18 mouse cellular contexts compared by ENCODE assay signal in genomic region chr13:95637737-95638136, GRCm38 (mm10). TPM values are rescaled to one million over a fixed set of nuclear protein-coding genes. Genes with fewer than 3 reads are reported as not detected.
DNase-seq lines count a peak whose midpoint lies in the region; ATAC-seq and TF ChIP-seq lines count a peak whose summit lies in the region.
"Had no signal": no experiment of that assay in that cellular context is flagged by ENCODE, and none has a peak within 500 bp of the region (broad histone marks: within the 10 kb centered on the region; RNA-seq: fewer than 3 reads in every experiment).

No protein-coding gene starts in this region.

- intact Hi-C loops in heart, postnatal 36 days (cut with DNase I): no loop called here

- peak overlapping the region; percentile 84; the same call in 1 of the 2 replicates for H3K27ac ChIP-seq in heart, embryonic 15.5 days
- H3K27ac ChIP-seq in liver, embryonic 11.5 days (ENCODE audit: low read depth, low read length): peak overlapping the region; percentile 69
- no peak overlapping the region for H3K27ac ChIP-seq in liver, postnatal 0 days (ENCODE audit: low read depth)
- H3K27ac ChIP-seq in neural tube, embryonic 13.5 days (replicated peaks): peak overlapping the region; percentile 67; the same call in 1 of the 2 replicates
- no peak overlapping the region for H3K27ac ChIP-seq in neural tube, embryonic 15.5 days (replicated peaks)
- no peak overlapping the region for H3K27ac ChIP-seq in liver, embryonic 16.5 days (ENCODE audit: low read length)
- no peak overlapping the region for H3K27ac ChIP-seq in forebrain, embryonic 15.5 days (replicated peaks)
- H3K27ac ChIP-seq: midbrain, embryonic 15.5 days had no signal

- no peak overlapping the region for H3K9ac ChIP-seq in heart, embryonic 15.5 days
- no peak overlapping the region for H3K9ac ChIP-seq in liver, embryonic 11.5 days (ENCODE audit: low read depth, low read length)
- H3K9ac ChIP-seq in liver, postnatal 0 days (replicated peaks): no peak overlapping the region
- no peak overlapping the region for H3K9ac ChIP-seq in neural tube, embryonic 13.5 days
- H3K9ac ChIP-seq in neural tube, embryonic 15.5 days (replicated peaks): no peak overlapping the region
- no peak overlapping the region for H3K9ac ChIP-seq in liver, embryonic 16.5 days (ENCODE audit: low read depth, low read length)
- no peak overlapping the region for H3K9ac ChIP-seq in forebrain, embryonic 15.5 days (replicated peaks)
- H3K9ac ChIP-seq: forebrain, embryonic 13.5 days; midbrain, embryonic 15.5 days; stomach, embryonic 15.5 days had no signal

- H3K4me3 ChIP-seq in heart, embryonic 15.5 days: no peak overlapping the region
- no peak overlapping the region for H3K4me3 ChIP-seq in liver, embryonic 11.5 days (ENCODE audit: low read depth, low read length)
- H3K4me3 ChIP-seq in liver, postnatal 0 days (ENCODE audit: low read depth, low read length): no peak overlapping the region
- no peak overlapping the region for H3K4me3 ChIP-seq in neural tube, embryonic 13.5 days
- H3K4me3 ChIP-seq in neural tube, embryonic 15.5 days (replicated peaks): no peak overlapping the region
- H3K4me3 ChIP-seq in liver, embryonic 16.5 days (ENCODE audit: low read depth, low read length): no peak overlapping the region
- no peak overlapping the region for H3K4me3 ChIP-seq in forebrain, embryonic 15.5 days
- H3K4me3 ChIP-seq: forebrain, embryonic 13.5 days; midbrain, embryonic 15.5 days; stomach, embryonic 15.5 days had no signal

- no peak for ATAC-seq in heart, embryonic 15.5 days (replicated peaks; ENCODE audit: insufficient number of reproducible peaks, insufficient read depth, low FRiP score, low read depth)
- ATAC-seq in liver, embryonic 11.5 days (replicated peaks; ENCODE audit: low FRiP score): no peak
- ATAC-seq in liver, postnatal 0 days: no peak
- no peak for ATAC-seq in neural tube, embryonic 13.5 days (ENCODE audit: low read depth)
- ATAC-seq in neural tube, embryonic 15.5 days (ENCODE audit: low FRiP score): no peak
- ATAC-seq in liver, embryonic 16.5 days (ENCODE audit: low read depth): peak; percentile 35
- no peak for ATAC-seq in forebrain, embryonic 15.5 days (replicated peaks)
- ATAC-seq: forebrain, embryonic 13.5 days; midbrain, embryonic 15.5 days had no signal

- WGBS in heart, embryonic 15.5 days: 71% methylated on average over 10 of the region's 10 CpGs
- WGBS in liver, embryonic 11.5 days: 64% methylated on average over 10 of the region's 10 CpGs
- 74% methylated on average over 10 of the region's 10 CpGs for WGBS in liver, postnatal 0 days (ENCODE audit: insufficient replicate concordance)
- 66% methylated on average over 10 of the region's 10 CpGs for WGBS in neural tube, embryonic 13.5 days
- WGBS in neural tube, embryonic 15.5 days: 61% methylated on average over 10 of the region's 10 CpGs
- 60% methylated on average over 10 of the region's 10 CpGs for WGBS in liver, embryonic 16.5 days (ENCODE audit: insufficient replicate concordance)
- 89% methylated on average over 10 of the region's 10 CpGs for WGBS in forebrain, embryonic 15.5 days

- DNase-seq in heart, postnatal 36 days: no peak
- DNase-seq in liver, embryonic 11.5 days (ENCODE audit: low spot score): no peak
- DNase-seq in liver, postnatal 0 days: no peak
- DNase-seq: adrenal gland, adult 2 months; cerebellum, adult 2 months; gastrocnemius, postnatal 14 days; heart, postnatal 14 days; kidney, adult 18-20 months; kidney, postnatal 36 days; lung, adult 18-20 months had no signal

- H3K9me3 ChIP-seq in heart, embryonic 15.5 days (replicated peaks): no peaks in the 10 kb centered on the region
- H3K9me3 ChIP-seq in liver, embryonic 11.5 days (ENCODE audit: control insufficient read depth, low read length): no peaks in the 10 kb centered on the region
- H3K9me3 ChIP-seq in liver, postnatal 0 days (ENCODE audit: low read length): no peaks in the 10 kb centered on the region
- H3K9me3 ChIP-seq in neural tube, embryonic 13.5 days: no peaks in the 10 kb centered on the region
- no peaks in the 10 kb centered on the region for H3K9me3 ChIP-seq in neural tube, embryonic 15.5 days (replicated peaks)
- no peaks in the 10 kb centered on the region for H3K9me3 ChIP-seq in liver, embryonic 16.5 days (replicated peaks; ENCODE audit: control insufficient read depth, low read length)
- H3K9me3 ChIP-seq in forebrain, embryonic 15.5 days: no peaks in the 10 kb centered on the region
- H3K9me3 ChIP-seq: forebrain, embryonic 13.5 days; midbrain, embryonic 15.5 days; stomach, embryonic 15.5 days had no signal

- peaks cover 36% of the 10 kb centered on the region for H3K4me1 ChIP-seq in heart, embryonic 15.5 days (replicated peaks)
- H3K4me1 ChIP-seq in liver, embryonic 11.5 days (replicated peaks; ENCODE audit: control insufficient read depth, insufficient read depth, low read length): peaks cover 24% of the 10 kb centered on the region
- H3K4me1 ChIP-seq in liver, postnatal 0 days (ENCODE audit: insufficient read depth): peaks cover 2% of the 10 kb centered on the region; the same call in 1 of the 2 replicates
- peaks cover 24% of the 10 kb centered on the region for H3K4me1 ChIP-seq in neural tube, embryonic 13.5 days (replicated peaks)
- H3K4me1 ChIP-seq in neural tube, embryonic 15.5 days: peaks cover 20% of the 10 kb centered on the region
- peaks cover 6% of the 10 kb centered on the region for H3K4me1 ChIP-seq in liver, embryonic 16.5 days (ENCODE audit: control insufficient read depth, low read depth, low read length)
- peaks cover 13% of the 10 kb centered on the region for H3K4me1 ChIP-seq in forebrain, embryonic 15.5 days

- H3K4me2 ChIP-seq in heart, embryonic 15.5 days: no peak overlapping the region
- no peak overlapping the region for H3K4me2 ChIP-seq in liver, embryonic 11.5 days
- H3K4me2 ChIP-seq in liver, postnatal 0 days (ENCODE audit: low read depth, low read length): no peak overlapping the region
- no peak overlapping the region for H3K4me2 ChIP-seq in neural tube, embryonic 13.5 days
- no peak overlapping the region for H3K4me2 ChIP-seq in neural tube, embryonic 15.5 days
- no peak overlapping the region for H3K4me2 ChIP-seq in liver, embryonic 16.5 days (ENCODE audit: low read depth, low read length)
- no peak overlapping the region for H3K4me2 ChIP-seq in forebrain, embryonic 15.5 days (replicated peaks)
- H3K4me2 ChIP-seq: forebrain, embryonic 13.5 days; midbrain, embryonic 15.5 days; stomach, embryonic 15.5 days had no signal

- H3K36me3 ChIP-seq in heart, embryonic 15.5 days: no peaks in the 10 kb centered on the region
- H3K36me3 ChIP-seq in liver, embryonic 11.5 days (ENCODE audit: control insufficient read depth, insufficient read depth, low read length): peaks cover 2% of the 10 kb centered on the region; the same call in 1 of the 2 replicates
- H3K36me3 ChIP-seq in liver, postnatal 0 days (replicated peaks; ENCODE audit: insufficient read depth, low read length): peaks cover 40% of the 10 kb centered on the region
- no peaks in the 10 kb centered on the region for H3K36me3 ChIP-seq in neural tube, embryonic 13.5 days
- no peaks in the 10 kb centered on the region for H3K36me3 ChIP-seq in neural tube, embryonic 15.5 days
- H3K36me3 ChIP-seq in liver, embryonic 16.5 days (ENCODE audit: control insufficient read depth, insufficient read depth): peaks cover 20% of the 10 kb centered on the region
- H3K36me3 ChIP-seq in forebrain, embryonic 15.5 days: no peaks in the 10 kb centered on the region
- H3K36me3 ChIP-seq: midbrain, embryonic 15.5 days; stomach, embryonic 15.5 days had no signal

- no peak for TF ChIP-seq EP300 in liver, postnatal 0 days (IDR thresholded peaks at IDR 0.05; ENCODE audit: low read depth)

- H3K27me3 ChIP-seq in heart, embryonic 15.5 days: no peaks in the 10 kb centered on the region
- H3K27me3 ChIP-seq in liver, embryonic 11.5 days (replicated peaks; ENCODE audit: control insufficient read depth, insufficient read depth, low read length): no peaks in the 10 kb centered on the region
- H3K27me3 ChIP-seq in liver, postnatal 0 days (ENCODE audit: insufficient read depth, low read length): no peaks in the 10 kb centered on the region
- no peaks in the 10 kb centered on the region for H3K27me3 ChIP-seq in neural tube, embryonic 13.5 days
- no peaks in the 10 kb centered on the region for H3K27me3 ChIP-seq in neural tube, embryonic 15.5 days (replicated peaks)
- H3K27me3 ChIP-seq in liver, embryonic 16.5 days (ENCODE audit: control insufficient read depth, insufficient read depth, low read depth, low read length): no peaks in the 10 kb centered on the region
- no peaks in the 10 kb centered on the region for H3K27me3 ChIP-seq in forebrain, embryonic 15.5 days
- H3K27me3 ChIP-seq: forebrain, embryonic 13.5 days; midbrain, embryonic 15.5 days; stomach, embryonic 15.5 days had no signal

- no peak for TF ChIP-seq CTCF in liver, postnatal 0 days (IDR thresholded peaks at IDR 0.05; ENCODE audit: low read depth)

RNA-seq across cellular contexts. Expression of gene F2r, which starts 19.4 kb away (rescaled TPM):
- polyA plus RNA-seq in heart, embryonic 15.5 days (2015; fragmentation: Nextera tagmentation; extraction: Ambion mirVana): 98.6 and 109 TPM in 2 replicates
- total RNA-seq in heart, postnatal 36 days (2021): 10 to 100 TPM; 20.0 to 25.3 TPM
- 142 and 156 TPM in 2 replicates for polyA plus RNA-seq in liver, embryonic 11.5 days (2014; fragmentation: Nextera tagmentation; extraction: Ambion mirVana)
- polyA plus RNA-seq in liver, postnatal 0 days (2015; fragmentation: Nextera tagmentation; extraction: Ambion mirVana): 25.5 and 28.6 TPM in 2 replicates
- polyA plus RNA-seq in neural tube, embryonic 13.5 days (2015; fragmentation: Nextera tagmentation; extraction: Ambion mirVana): 71.2 and 89.5 TPM in 2 replicates
- polyA plus RNA-seq in neural tube, embryonic 15.5 days (2015; fragmentation: Nextera tagmentation; extraction: Ambion mirVana): 52.1 and 53.9 TPM in 2 replicates
- 37.2 and 37.5 TPM in 2 replicates for polyA plus RNA-seq in liver, embryonic 16.5 days (2015; fragmentation: Nextera tagmentation; extraction: Ambion mirVana)
- polyA plus RNA-seq in forebrain, embryonic 15.5 days (2015; fragmentation: Nextera tagmentation; extraction: Ambion mirVana): 78.9 and 82.8 TPM in 2 replicates

RNA-seq across cellular contexts. Expression of gene F2rl2, which starts 58.9 kb away (rescaled TPM):
- polyA plus RNA-seq in heart, embryonic 15.5 days (2015; fragmentation: Nextera tagmentation; extraction: Ambion mirVana): 0.47 and 0.52 TPM in 2 replicates
- under 1 TPM in 1 of 2 experiments, not detected in 1; 0.11 TPM for total RNA-seq in heart, postnatal 36 days (2021)
- polyA plus RNA-seq in liver, embryonic 11.5 days (2014; fragmentation: Nextera tagmentation; extraction: Ambion mirVana): 29.5 and 33.0 TPM in 2 replicates
- 10.7 and 13.0 TPM in 2 replicates for polyA plus RNA-seq in liver, postnatal 0 days (2015; fragmentation: Nextera tagmentation; extraction: Ambion mirVana)
- 1.2 TPM in 2 replicates for polyA plus RNA-seq in neural tube, embryonic 13.5 days (2015; fragmentation: Nextera tagmentation; extraction: Ambion mirVana)
- 1.9 and 2.1 TPM in 2 replicates for polyA plus RNA-seq in neural tube, embryonic 15.5 days (2015; fragmentation: Nextera tagmentation; extraction: Ambion mirVana)
- 7.3 and 9.3 TPM in 2 replicates for polyA plus RNA-seq in liver, embryonic 16.5 days (2015; fragmentation: Nextera tagmentation; extraction: Ambion mirVana)
- polyA plus RNA-seq in forebrain, embryonic 15.5 days (2015; fragmentation: Nextera tagmentation; extraction: Ambion mirVana): 0.26 and 0.32 TPM in 2 replicates
- total RNA-seq: gastrocnemius, postnatal 14 days had no signal

Comparison
In these comparisons a context has a peak if more than half of its experiments do, and no peak if none do; other contexts are left out.
1. H3K27ac ChIP-seq: peak in heart, embryonic 15.5 days (single experiment), liver, embryonic 11.5 days (single experiment) and neural tube, embryonic 13.5 days (single experiment); none in liver, postnatal 0 days (single experiment), neural tube, embryonic 15.5 days (single experiment), liver, embryonic 16.5 days (single experiment) and forebrain, embryonic 15.5 days (single experiment).